Mouse (Mus musculus): ENCODE results near the gene Helt. TPM values are rescaled to one million over a fixed set of nuclear protein-coding genes. Genes with fewer than 3 reads are reported as not detected.

Helt gene
- polyA plus RNA-seq, 1 experiment from 2014 or later: 32.2 TPM

- no peak for DNase-seq (ENCODE audit: low spot score)
- Histone ChIP-seq H3K4me3 (no peak overlapping the region), H3K27ac (replicated peaks) (no peak overlapping the region), H3K27me3 (ENCODE audit: low read depth, poor library complexity, severe bottlenecking) (no peaks in the 10 kb centered on the region), H3K36me3 (no peaks in the 10 kb centered on the region), H3K9me3 (replicated peaks) (peaks cover 6% of the 10 kb centered on the region; the same call in 1 of the 2 replicates), H3K4me1 (no peaks in the 10 kb centered on the region)
- 82% methylated on average over 2 of the region's 2 CpGs for WGBS
Measured at GRCm38 (mm10) chr8:46322833-46323232, 28.4 kb upstream of the Helt start.

DNA sequence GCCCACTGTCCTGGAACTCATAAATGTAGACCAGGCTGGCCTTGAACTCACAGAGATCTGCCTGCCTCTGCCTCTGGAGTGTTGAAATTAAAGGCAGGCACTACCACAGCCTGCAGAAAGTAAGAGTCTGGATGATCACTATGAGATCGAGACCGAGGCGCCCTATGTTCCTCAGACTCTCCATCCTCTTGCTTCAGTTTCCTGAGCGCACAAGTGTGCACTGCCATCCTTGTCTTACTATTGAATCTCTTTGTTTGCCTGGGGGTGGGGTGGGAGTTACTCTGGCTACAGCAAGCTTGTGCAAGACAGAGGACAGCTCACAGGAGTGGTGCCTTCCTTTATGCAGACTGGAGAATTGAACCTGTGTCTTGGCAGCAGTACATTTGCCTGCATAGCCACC, 27.9 kb upstream of the Helt start:
- no peak overlapping the region for H3K27ac ChIP-seq (replicated peaks)
- no peak overlapping the region for H3K4me3 ChIP-seq
- 90% methylated on average over 4 of the region's 4 CpGs for WGBS
- no peaks in the 10 kb centered on the region for H3K27me3 ChIP-seq (ENCODE audit: low read depth, poor library complexity, severe bottlenecking)
- DNase-seq (ENCODE audit: low spot score): no peak
- no peaks in the 10 kb centered on the region for H3K4me1 ChIP-seq
- H3K36me3 ChIP-seq: no peaks in the 10 kb centered on the region
- peaks cover 6% of the 10 kb centered on the region; the same call in 1 of the 2 replicates for H3K9me3 ChIP-seq (replicated peaks)

GRCm38 (mm10) chr8:46318802-46319201, 24.3 kb upstream of the Helt start:
- Histone ChIP-seq H3K4me3 (no peak overlapping the region), H3K27me3 (ENCODE audit: low read depth, poor library complexity, severe bottlenecking) (no peaks in the 10 kb centered on the region), H3K9me3 (replicated peaks) (no peaks in the 10 kb centered on the region), H3K4me1 (no peaks in the 10 kb centered on the region), H3K36me3 (no peaks in the 10 kb centered on the region), H3K27ac (replicated peaks) (no peak overlapping the region)
- DNase-seq (ENCODE audit: low spot score): no peak
- 94% methylated on average over 5 of the region's 5 CpGs for WGBS

DNA sequence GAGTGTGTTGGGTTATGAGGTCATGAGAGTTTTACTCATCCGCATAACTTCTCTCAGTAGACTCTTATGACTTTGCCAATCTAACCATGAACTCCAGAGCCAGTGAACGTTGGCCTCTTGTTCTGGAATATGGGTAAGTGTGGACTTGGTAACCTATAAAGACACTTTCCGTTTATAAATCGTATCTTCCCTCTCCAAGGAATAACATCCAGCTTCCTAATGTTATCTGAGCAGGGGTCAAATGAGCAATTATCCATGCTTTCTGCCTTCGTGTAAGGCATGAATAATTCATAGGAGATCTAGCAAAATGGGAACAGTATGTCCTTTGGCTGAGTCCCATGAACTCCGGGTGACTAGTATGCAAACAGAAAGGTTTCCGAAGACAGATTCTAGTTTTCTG, 22.7 kb upstream of the Helt start:
- H3K27ac ChIP-seq (replicated peaks): no peak overlapping the region
- no peaks in the 10 kb centered on the region for H3K36me3 ChIP-seq
- H3K27me3 ChIP-seq (ENCODE audit: low read depth, poor library complexity, severe bottlenecking): no peaks in the 10 kb centered on the region
- no peak for DNase-seq (ENCODE audit: low spot score)
- H3K9me3 ChIP-seq (replicated peaks): no peaks in the 10 kb centered on the region
- H3K4me3 ChIP-seq: no peak overlapping the region
- 86% methylated on average over 7 of the region's 7 CpGs for WGBS
- H3K4me1 ChIP-seq: no peaks in the 10 kb centered on the region

- H3K9me3 ChIP-seq (replicated peaks): no peaks in the 10 kb centered on the region
- WGBS: 85% methylated on average over 3 of the region's 3 CpGs
- no peaks in the 10 kb centered on the region for H3K36me3 ChIP-seq
- H3K4me1 ChIP-seq: no peaks in the 10 kb centered on the region
- no peak overlapping the region for H3K27ac ChIP-seq (replicated peaks)
- H3K27me3 ChIP-seq (ENCODE audit: low read depth, poor library complexity, severe bottlenecking): peaks cover 23% of the 10 kb centered on the region
- no peak for DNase-seq (ENCODE audit: low spot score)
- no peak overlapping the region for H3K4me3 ChIP-seq
Measured at GRCm38 (mm10) chr8:46313798-46314197, 19.3 kb upstream of the Helt start.

DNA sequence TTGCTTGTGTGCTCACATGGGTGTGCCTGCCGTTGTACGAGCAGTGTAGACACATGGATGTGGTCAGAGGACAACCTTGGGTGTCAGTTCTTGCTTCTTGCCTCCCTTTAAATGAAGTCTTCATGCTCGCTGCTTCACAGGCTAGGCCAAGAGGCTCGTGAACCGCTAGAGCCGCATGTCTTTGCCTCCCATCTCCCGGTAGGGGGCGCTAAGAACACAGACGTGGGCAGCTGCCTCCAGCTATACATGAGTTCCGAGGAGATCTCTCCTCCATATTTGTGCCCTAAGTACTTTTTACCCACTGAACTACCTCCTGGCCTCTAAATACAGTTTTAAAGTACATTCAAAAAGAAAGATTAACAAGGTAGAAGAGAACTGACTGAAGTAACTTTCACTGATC, 16.7 kb upstream of the Helt start:
- no peak overlapping the region for H3K4me3 ChIP-seq
- 9% methylated on average over 10 of the region's 10 CpGs for WGBS
- no peaks in the 10 kb centered on the region for H3K9me3 ChIP-seq (replicated peaks)
- no peak overlapping the region for H3K27ac ChIP-seq (replicated peaks)
- no peaks in the 10 kb centered on the region for H3K36me3 ChIP-seq
- no peaks in the 10 kb centered on the region for H3K4me1 ChIP-seq
- peaks cover 41% of the 10 kb centered on the region for H3K27me3 ChIP-seq (ENCODE audit: low read depth, poor library complexity, severe bottlenecking)
- peak; percentile 78 for DNase-seq (ENCODE audit: low spot score)

GRCm38 (mm10) chr8:46308189-46308588, 13.7 kb upstream of the Helt start:
- 79% methylated on average over 2 of the region's 2 CpGs for WGBS
- DNase-seq (ENCODE audit: low spot score): no peak

GRCm38 (mm10) chr8:46305733-46306349, 11.4 kb upstream of the Helt start:
- H3K4me1 ChIP-seq: no peaks in the 10 kb centered on the region
- no peak overlapping the region for H3K27ac ChIP-seq (replicated peaks)
- WGBS: 11% methylated on average over 9 of the region's 9 CpGs
- H3K9me3 ChIP-seq (replicated peaks): no peaks in the 10 kb centered on the region
- no peak overlapping the region for H3K4me3 ChIP-seq
- peaks cover 82% of the 10 kb centered on the region for H3K27me3 ChIP-seq (ENCODE audit: low read depth, poor library complexity, severe bottlenecking)
- DNase-seq (ENCODE audit: low spot score): peak; percentile 53
- H3K36me3 ChIP-seq: no peaks in the 10 kb centered on the region

More at GRCm38 (mm10) chr8:46308189-46308588, 13.7 kb upstream of the Helt start:
- Histone ChIP-seq H3K27me3 (ENCODE audit: low read depth, poor library complexity, severe bottlenecking) (peaks cover 65% of the 10 kb centered on the region), H3K36me3 (no peaks in the 10 kb centered on the region), H3K27ac (replicated peaks) (no peak overlapping the region), H3K4me3 (no peak overlapping the region), H3K4me1 (no peaks in the 10 kb centered on the region), H3K9me3 (replicated peaks) (no peaks in the 10 kb centered on the region)

- Histone ChIP-seq H3K9me3 (replicated peaks) (no peaks in the 10 kb centered on the region), H3K27me3 (ENCODE audit: low read depth, poor library complexity, severe bottlenecking) (peaks cover 89% of the 10 kb centered on the region), H3K4me3 (no peak overlapping the region), H3K27ac (replicated peaks) (no peak overlapping the region), H3K36me3 (no peaks in the 10 kb centered on the region), H3K4me1 (0 out of 2 replicates have a peak, but pooled peaks cover 4% of the 10 kb centered on the region)
- WGBS: 93% methylated on average over 9 of the region's 9 CpGs
- no peak for DNase-seq (ENCODE audit: low spot score)
Measured at GRCm38 (mm10) chr8:46302121-46302520, 7.7 kb upstream of the Helt start.

GRCm38 (mm10) chr8:46298847-46299246, 4.4 kb upstream of the Helt start:
- Histone ChIP-seq H3K27ac (replicated peaks) (no peak overlapping the region), H3K36me3 (no peaks in the 10 kb centered on the region), H3K27me3 (ENCODE audit: low read depth, poor library complexity, severe bottlenecking) (peaks cover 96% of the 10 kb centered on the region), H3K4me1 (peaks cover 35% of the 10 kb centered on the region), H3K9me3 (replicated peaks) (no peaks in the 10 kb centered on the region), H3K4me3 (no peak overlapping the region)
- DNase-seq (ENCODE audit: low spot score): no peak
- 31% methylated on average over 7 of the region's 7 CpGs for WGBS

GRCm38 (mm10) chr8:46296551-46296950, 2.1 kb upstream of the Helt start:
- WGBS: 1% methylated on average over 11 of the region's 11 CpGs
- Histone ChIP-seq H3K9me3 (replicated peaks) (no peaks in the 10 kb centered on the region), H3K27ac (replicated peaks) (no peak overlapping the region), H3K36me3 (no peaks in the 10 kb centered on the region), H3K27me3 (ENCODE audit: low read depth, poor library complexity, severe bottlenecking) (peaks cover 99% of the 10 kb centered on the region), H3K4me3 (peak overlapping the region; percentile 33), H3K4me1 (peaks cover 54% of the 10 kb centered on the region)
- peak; percentile 46 for DNase-seq (ENCODE audit: low spot score)

- WGBS: under 1% methylated on average over 8 of the region's 8 CpGs
- Histone ChIP-seq H3K9me3 (replicated peaks) (no peaks in the 10 kb centered on the region), H3K36me3 (no peaks in the 10 kb centered on the region), H3K27ac (replicated peaks) (peak overlapping the region; percentile 46; the same call in 1 of the 2 replicates), H3K4me3 (peak overlapping the region; percentile 33), H3K27me3 (ENCODE audit: low read depth, poor library complexity, severe bottlenecking) (peaks cover 99% of the 10 kb centered on the region), H3K4me1 (peaks cover 60% of the 10 kb centered on the region)
- DNase-seq (ENCODE audit: low spot score): no peak
Measured at GRCm38 (mm10) chr8:46295951-46296350, 1.5 kb upstream of the Helt start.

- Histone ChIP-seq H3K27ac (replicated peaks) (no peak overlapping the region), H3K4me1 (peaks cover 69% of the 10 kb centered on the region), H3K27me3 (ENCODE audit: low read depth, poor library complexity, severe bottlenecking) (peaks cover 99% of the 10 kb centered on the region), H3K9me3 (replicated peaks) (no peaks in the 10 kb centered on the region), H3K4me3 (peak overlapping the region; percentile 47), H3K36me3 (no peaks in the 10 kb centered on the region)
- WGBS: 0% methylated on average over 13 of the region's 14 CpGs
- peak; percentile 40 for DNase-seq (ENCODE audit: low spot score)
Measured at GRCm38 (mm10) chr8:46295101-46295534, 647 bp upstream of the Helt start.

Data from midbrain, embryonic 10.5 days (tissue).